Mouse (Mus musculus) kidney, embryonic 15.5 days (tissue): ENCODE data around the gene Bmp10. TPM values are rescaled to one million over a fixed set of nuclear protein-coding genes. Genes with fewer than 3 reads are reported as not detected.

Experiments used
- polyA plus RNA-seq: library from polyadenylated mRNA; unstranded; fragments of >200 nt; fragmentation: Nextera tagmentation; extraction: Ambion mirVana; gene quantifications from 2 replicates; pipeline ENCODE4 v1.2.1, GENCODE M21; 2015

Bmp10 gene
- polyA plus RNA-seq, 1 experiment from 2014 or later = not detected

Other genes with a start within 250 kb of the Bmp10 start
- gene Antxr1, start 93.2 kb upstream of the Bmp10 start, polyA plus RNA-seq = 6.2 and 6.3 TPM in 2 replicates
- gene Gkn1, start 78.1 kb upstream of the Bmp10 start, polyA plus RNA-seq = not detected in 2 replicates
- not detected in 2 replicates for gene Gkn2, start 55.6 kb upstream of the Bmp10 start, polyA plus RNA-seq
- 0.43 and 0.72 TPM in 2 replicates for gene Gkn3, start 40.1 kb upstream of the Bmp10 start, polyA plus RNA-seq
- 5.2 and 6.0 TPM in 2 replicates for gene Arhgap25, start 104.3 kb downstream of the Bmp10 start, polyA plus RNA-seq
- gene Prokr1, start 161.7 kb downstream of the Bmp10 start, polyA plus RNA-seq = 5.2 and 5.4 TPM in 2 replicates
- 15.9 and 18.9 TPM in 2 replicates for gene Aplf, start 243.2 kb downstream of the Bmp10 start, polyA plus RNA-seq